Mouse (Mus musculus): ENCODE results near the gene Mrpl22. TPM values are rescaled to one million over a fixed set of nuclear protein-coding genes. Genes with fewer than 3 reads are reported as not detected.

The Mrpl22 gene
- polyA plus RNA-seq (2016; fragmentation: Nextera tagmentation; extraction: Ambion mirVana), result 129 and 137 TPM in 2 replicates

DNA sequence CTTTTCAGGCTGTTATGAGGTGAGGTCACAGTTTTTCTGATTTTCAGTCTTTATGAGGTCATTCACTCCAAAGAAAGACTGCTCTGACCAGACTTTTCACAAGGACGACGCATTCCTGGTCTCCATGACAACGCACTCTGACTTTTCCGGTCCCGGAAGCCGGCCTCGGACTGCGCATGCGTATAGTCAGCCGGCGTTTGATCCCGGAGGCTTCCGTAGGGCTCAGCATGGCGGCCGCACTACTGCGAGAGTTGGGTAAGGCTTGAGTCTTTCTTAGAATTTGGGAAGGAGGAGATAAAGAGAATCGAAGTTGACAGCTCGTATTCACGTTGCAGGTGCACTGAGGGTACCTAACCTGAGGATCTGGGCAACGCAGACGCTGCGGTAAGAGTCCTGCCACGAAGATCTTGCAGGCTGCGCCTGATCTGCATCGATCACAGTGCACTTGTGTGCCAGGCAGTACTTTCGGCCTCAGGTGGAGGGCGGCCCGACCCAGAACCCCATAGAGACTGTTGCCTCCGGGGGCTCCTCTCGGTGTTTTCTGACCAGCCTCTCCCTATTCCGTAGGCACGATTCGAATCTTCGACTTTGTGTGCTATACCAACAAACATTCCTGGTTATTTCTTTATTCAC lies at the start of gene Mrpl22:
Gene Mrpl22, plus strand, starts transcription at position 203 of the 633 bp plus-strand sequence.
- peaks cover 42% of the 10 kb centered on the region for H3K36me3 ChIP-seq
- no peaks in the 10 kb centered on the region for H3K27me3 ChIP-seq (replicated peaks)
- peaks cover 60% of the 10 kb centered on the region for H3K4me1 ChIP-seq
- peak within 1 kb of the TSS; percentile 88 for H3K4me3 ChIP-seq
- WGBS (ENCODE audit: insufficient replicate concordance), result under 1% methylated on average over 34 of the region's 34 CpGs
- H3K4me2 ChIP-seq, result peak within 1 kb of the TSS; percentile 87
- ATAC-seq, result peak; percentile 79
- peak within 1 kb of the TSS; percentile 82 for H3K27ac ChIP-seq
- no peaks in the 10 kb centered on the region; the same call in 1 of the 2 replicates for H3K9me3 ChIP-seq (replicated peaks)
- peak within 1 kb of the TSS; percentile 83 for H3K9ac ChIP-seq

DNA sequence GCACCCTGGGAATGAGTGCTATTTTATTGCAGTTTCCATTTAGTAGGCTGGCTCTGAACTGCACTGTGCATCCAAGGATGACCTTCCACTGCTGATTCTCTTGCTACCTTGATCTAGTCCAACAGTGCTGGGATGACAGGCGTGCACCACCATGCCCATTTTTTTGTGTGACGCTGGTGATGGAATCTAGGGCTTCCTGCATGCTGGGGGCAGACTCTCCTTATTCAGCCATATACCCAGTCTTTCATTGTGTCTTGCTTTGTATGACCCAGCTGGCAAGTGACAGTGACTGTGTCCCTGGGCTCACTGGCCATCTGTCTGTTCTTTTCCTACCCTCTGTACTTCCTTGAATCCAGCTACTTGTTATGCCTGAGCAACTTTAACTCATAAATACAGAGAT lies 47.8 kb upstream of the Mrpl22 start:
- ATAC-seq, result no peak
- Histone ChIP-seq H3K4me2 (no peak overlapping the region), H3K36me3 (peaks cover 98% of the 10 kb centered on the region), H3K4me3 (no peak overlapping the region), H3K27me3 (replicated peaks) (no peaks in the 10 kb centered on the region), H3K27ac (0 out of 2 replicates have a peak overlapping the region, but pooled peaks have one; percentile 23), H3K9me3 (replicated peaks) (no peaks in the 10 kb centered on the region), H3K9ac (no peak overlapping the region), H3K4me1 (peaks cover 22% of the 10 kb centered on the region)
- 76% methylated on average over 2 of the region's 2 CpGs for WGBS (ENCODE audit: insufficient replicate concordance)

DNA sequence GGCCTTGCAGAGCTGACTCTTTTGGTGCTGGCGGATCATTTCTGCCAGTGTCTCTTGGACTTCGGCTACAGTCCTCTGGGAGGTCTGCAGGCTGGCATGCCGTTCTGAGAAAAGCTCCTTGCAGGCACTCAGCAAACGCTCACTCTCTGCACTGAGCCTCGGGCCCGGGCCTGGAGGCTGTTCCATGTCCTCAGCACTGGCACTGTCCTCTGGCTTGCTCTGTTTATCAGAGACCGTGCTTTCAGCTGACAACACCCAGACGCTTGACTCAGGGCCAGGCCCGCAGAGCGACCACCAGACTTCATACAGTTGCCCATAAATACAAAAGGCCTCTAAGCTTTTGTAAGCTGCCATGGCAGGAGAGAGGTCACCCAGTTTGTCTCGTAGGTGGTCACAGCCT lies 46.4 kb upstream of the Mrpl22 start:
- ATAC-seq, result no peak
- no peak overlapping the region for H3K27ac ChIP-seq
- H3K4me1 ChIP-seq, result peaks cover 25% of the 10 kb centered on the region
- no peaks in the 10 kb centered on the region for H3K27me3 ChIP-seq (replicated peaks)
- H3K9ac ChIP-seq, result no peak overlapping the region
- no peak overlapping the region for H3K4me2 ChIP-seq
- H3K36me3 ChIP-seq, result peaks cover 98% of the 10 kb centered on the region
- H3K9me3 ChIP-seq (replicated peaks), result no peaks in the 10 kb centered on the region
- WGBS (ENCODE audit: insufficient replicate concordance), result 80% methylated on average over 11 of the region's 11 CpGs
- H3K4me3 ChIP-seq, result no peak overlapping the region

DNA sequence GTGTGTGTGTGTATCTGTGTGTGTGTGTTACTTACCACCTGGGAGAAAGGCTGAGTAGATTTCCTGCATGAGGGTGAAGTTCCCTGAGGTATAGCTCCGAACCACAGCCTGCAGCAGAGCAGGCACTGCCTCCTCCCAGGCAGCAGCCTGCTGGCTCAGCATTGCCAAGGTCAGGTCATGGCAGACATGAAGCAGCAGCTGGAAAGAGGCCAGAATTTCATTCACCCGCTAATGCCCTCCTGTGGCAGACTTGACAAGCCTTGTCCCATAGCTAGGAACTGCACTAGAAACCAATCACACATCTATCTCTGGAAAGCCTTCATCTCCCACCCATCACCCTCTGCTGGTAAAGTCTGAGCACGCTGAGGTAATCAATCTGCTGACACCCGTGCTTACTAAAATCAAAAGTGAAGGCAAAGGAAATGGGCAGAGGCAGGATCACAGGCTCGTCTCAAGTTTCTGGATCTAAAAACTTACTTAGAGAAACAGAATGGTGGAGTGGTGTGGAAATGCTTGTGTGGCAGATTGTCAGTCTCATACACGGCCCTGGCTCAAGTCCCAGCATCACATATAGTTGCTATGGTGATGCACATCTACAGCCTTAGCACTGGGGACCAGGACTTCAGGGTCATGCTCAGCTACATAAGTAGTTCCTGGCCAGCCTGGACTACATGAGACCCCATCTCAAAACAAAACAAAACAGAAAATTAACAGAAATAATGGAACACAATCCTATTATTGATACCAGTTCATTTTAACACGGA lies 44.9 kb upstream of the Mrpl22 start:
- Histone ChIP-seq H3K36me3 (peaks cover 98% of the 10 kb centered on the region), H3K4me1 (peaks cover 25% of the 10 kb centered on the region), H3K9me3 (replicated peaks) (no peaks in the 10 kb centered on the region), H3K27me3 (replicated peaks) (no peaks in the 10 kb centered on the region), H3K9ac (no peak overlapping the region), H3K4me2 (no peak overlapping the region), H3K4me3 (no peak overlapping the region), H3K27ac (peak overlapping the region; percentile 77; the same call in 1 of the 2 replicates)
- WGBS (ENCODE audit: insufficient replicate concordance), result 82% methylated on average over 7 of the region's 7 CpGs
- ATAC-seq, result no peak

DNA sequence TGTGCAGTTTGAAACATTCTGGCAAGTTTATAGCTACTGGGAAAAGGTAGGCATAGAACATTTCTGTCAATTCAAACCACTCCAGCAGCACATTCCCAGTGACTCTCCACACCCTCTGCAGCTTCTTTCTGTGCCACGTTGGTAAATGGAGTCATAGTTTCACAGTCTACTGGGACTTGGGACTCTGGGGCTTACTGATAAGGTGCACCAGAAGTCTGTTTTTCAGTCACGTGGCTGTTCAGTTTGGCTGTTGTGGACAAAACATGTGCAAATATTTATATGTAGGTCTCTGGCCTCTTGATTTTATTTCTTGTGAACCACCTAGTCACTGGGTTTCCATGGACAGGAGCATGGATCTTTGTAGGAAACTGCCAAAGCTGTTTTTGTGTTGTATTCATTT lies 43.9 kb upstream of the Mrpl22 start:
- peak; percentile 91 for ATAC-seq
- H3K27ac ChIP-seq, result peak overlapping the region; percentile 77
- peak overlapping the region; percentile 28 for H3K4me2 ChIP-seq

DNA sequence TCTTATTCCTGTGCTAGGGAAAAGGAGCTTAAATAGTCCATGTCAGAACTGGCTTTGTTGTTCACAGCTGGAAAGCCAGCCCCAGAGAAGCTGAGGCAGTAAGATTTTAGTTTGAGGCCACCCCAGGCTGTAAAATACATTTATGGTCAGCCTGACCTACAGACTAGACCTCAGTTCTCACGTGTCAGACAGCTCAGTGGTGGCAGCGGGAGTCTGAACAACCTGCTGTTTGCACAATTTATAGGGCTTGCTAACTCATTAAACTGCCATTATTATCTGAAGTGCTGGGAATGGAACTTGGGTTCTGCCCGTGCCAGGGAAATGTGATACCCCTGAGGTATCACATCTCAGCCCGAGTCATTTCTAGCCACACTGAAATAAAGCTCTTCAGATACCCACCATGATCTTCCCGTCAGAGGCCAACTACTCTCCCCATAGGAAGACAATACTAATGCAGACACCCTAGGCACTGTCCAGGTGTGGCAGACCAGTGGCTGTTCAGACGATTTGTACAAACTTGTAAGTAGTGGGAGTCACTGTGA lies 42.1 kb upstream of the Mrpl22 start:
- Histone ChIP-seq H3K9me3 (replicated peaks) (no peaks in the 10 kb centered on the region), H3K4me1 (peaks cover 25% of the 10 kb centered on the region), H3K4me2 (no peak overlapping the region), H3K27ac (no peak overlapping the region), H3K36me3 (peaks cover 99% of the 10 kb centered on the region), H3K9ac (no peak overlapping the region), H3K27me3 (replicated peaks) (no peaks in the 10 kb centered on the region), H3K4me3 (no peak overlapping the region)
- no peak for ATAC-seq
- WGBS (ENCODE audit: insufficient replicate concordance), result 85% methylated on average over 6 of the region's 6 CpGs

More for the DNA sequence above, 43.9 kb upstream of the Mrpl22 start:
- Histone ChIP-seq H3K9me3 (replicated peaks) (no peaks in the 10 kb centered on the region), H3K4me3 (no peak overlapping the region), H3K4me1 (peaks cover 25% of the 10 kb centered on the region), H3K9ac (peak overlapping the region; percentile 42; the same call in 1 of the 2 replicates), H3K36me3 (peaks cover 100% of the 10 kb centered on the region), H3K27me3 (replicated peaks) (no peaks in the 10 kb centered on the region)
- WGBS (ENCODE audit: insufficient replicate concordance), result 20% methylated on average over 2 of the region's 2 CpGs

DNA sequence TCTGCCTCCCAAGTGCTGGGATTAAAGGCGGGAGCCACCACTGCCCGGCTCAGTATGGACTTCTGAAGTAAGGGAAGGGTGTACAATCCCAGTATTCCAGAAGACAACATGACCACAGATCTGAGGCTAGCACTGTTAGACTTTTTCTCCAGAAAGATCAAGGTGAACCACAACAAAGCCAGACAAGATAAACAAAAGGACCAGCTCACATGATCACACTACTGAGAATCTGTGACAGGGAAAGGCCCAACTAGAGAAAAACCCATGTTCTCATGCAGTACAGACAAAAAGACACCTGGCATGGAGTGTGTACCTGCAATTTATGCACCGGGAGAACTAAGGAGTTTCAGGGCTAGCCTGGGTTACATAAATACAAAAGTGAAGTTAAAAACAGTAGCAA lies 39.4 kb upstream of the Mrpl22 start:
- Histone ChIP-seq H3K9ac (no peak overlapping the region), H3K9me3 (replicated peaks) (no peaks in the 10 kb centered on the region), H3K36me3 (peaks cover 99% of the 10 kb centered on the region), H3K4me3 (no peak overlapping the region), H3K4me1 (peaks cover 20% of the 10 kb centered on the region), H3K27me3 (replicated peaks) (no peaks in the 10 kb centered on the region), H3K4me2 (no peak overlapping the region), H3K27ac (no peak overlapping the region)
- ATAC-seq, result no peak
- WGBS (ENCODE audit: insufficient replicate concordance), result 86% methylated on average over 3 of the region's 3 CpGs

DNA sequence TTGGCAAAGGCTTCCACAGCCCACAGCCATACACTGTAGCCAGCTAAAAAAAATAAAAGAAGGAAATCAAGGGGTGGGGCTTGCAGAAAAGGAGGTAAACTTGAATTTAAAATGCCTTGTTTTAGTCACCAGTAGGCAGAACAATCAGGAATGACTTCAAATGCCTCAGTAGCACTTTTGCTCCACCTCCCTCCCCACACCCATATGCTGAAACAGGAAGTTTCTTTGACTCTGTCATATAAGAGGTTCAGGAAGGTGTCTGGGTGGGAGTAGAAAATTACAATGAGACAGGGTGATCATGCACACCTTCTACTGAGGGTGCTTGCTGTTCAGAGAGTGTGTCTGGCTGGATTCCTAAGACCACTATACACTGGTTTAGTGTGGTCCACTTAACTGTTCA lies 36.6 kb upstream of the Mrpl22 start:
- ATAC-seq, result no peak
- H3K4me2 ChIP-seq, result no peak overlapping the region
- H3K9ac ChIP-seq, result no peak overlapping the region
- H3K4me1 ChIP-seq, result no peaks in the 10 kb centered on the region
- no peak overlapping the region for H3K4me3 ChIP-seq
- H3K9me3 ChIP-seq (replicated peaks), result no peaks in the 10 kb centered on the region
- H3K36me3 ChIP-seq, result peaks cover 99% of the 10 kb centered on the region
- no peak overlapping the region for H3K27ac ChIP-seq
- H3K27me3 ChIP-seq (replicated peaks), result no peaks in the 10 kb centered on the region

DNA sequence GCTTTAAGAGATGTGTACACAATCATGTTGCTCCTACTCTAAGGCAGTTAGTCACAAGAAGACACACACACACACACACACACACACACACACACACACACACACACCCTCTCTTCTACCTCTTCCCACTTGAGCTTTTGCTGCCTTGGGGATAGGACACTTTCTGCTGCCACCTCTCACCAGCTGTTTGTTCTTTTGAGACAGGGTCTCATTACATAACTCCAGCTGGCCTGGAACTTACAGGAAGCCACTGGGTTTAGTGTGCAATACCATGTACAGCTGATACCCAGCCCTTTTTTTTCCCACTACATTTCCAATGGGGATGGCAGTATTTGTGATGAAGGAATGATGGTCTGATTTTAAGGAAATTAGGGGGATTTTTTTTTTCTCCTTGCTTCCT lies 36.2 kb upstream of the Mrpl22 start:
- no peaks in the 10 kb centered on the region for H3K27me3 ChIP-seq (replicated peaks)
- H3K4me2 ChIP-seq, result no peak overlapping the region
- H3K4me3 ChIP-seq, result no peak overlapping the region
- ATAC-seq, result no peak
- H3K9ac ChIP-seq, result no peak overlapping the region
- no peak overlapping the region for H3K27ac ChIP-seq
- H3K9me3 ChIP-seq (replicated peaks), result no peaks in the 10 kb centered on the region
- peaks cover 99% of the 10 kb centered on the region for H3K36me3 ChIP-seq
- H3K4me1 ChIP-seq, result no peaks in the 10 kb centered on the region

DNA sequence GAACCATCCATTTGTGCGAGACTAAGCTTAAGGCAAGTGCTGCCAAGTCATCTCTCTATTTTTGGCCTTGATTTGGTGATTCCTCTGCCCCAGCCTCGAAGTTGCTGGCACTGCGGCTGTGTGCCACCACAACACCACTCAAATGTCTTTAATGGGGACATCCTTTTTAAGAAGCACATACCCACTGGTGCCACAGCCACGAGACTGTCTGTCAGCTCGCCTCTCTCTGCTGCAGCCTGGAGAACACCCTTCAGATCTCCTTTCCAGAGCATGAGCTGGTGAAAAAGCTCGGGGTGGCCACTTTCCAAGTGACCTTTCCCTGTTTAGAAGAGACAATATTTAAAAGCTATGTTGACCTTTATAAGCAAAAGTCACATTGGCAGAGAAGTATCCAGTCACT lies 34.8 kb upstream of the Mrpl22 start:
- 80% methylated on average over 6 of the region's 6 CpGs for WGBS (ENCODE audit: insufficient replicate concordance)
- ATAC-seq, result no peak
- no peak overlapping the region for H3K4me3 ChIP-seq
- no peak overlapping the region for H3K27ac ChIP-seq
- H3K36me3 ChIP-seq, result peaks cover 99% of the 10 kb centered on the region
- no peaks in the 10 kb centered on the region for H3K27me3 ChIP-seq (replicated peaks)
- H3K9me3 ChIP-seq (replicated peaks), result no peaks in the 10 kb centered on the region
- H3K4me2 ChIP-seq, result no peak overlapping the region
- no peaks in the 10 kb centered on the region for H3K4me1 ChIP-seq
- no peak overlapping the region for H3K9ac ChIP-seq

DNA sequence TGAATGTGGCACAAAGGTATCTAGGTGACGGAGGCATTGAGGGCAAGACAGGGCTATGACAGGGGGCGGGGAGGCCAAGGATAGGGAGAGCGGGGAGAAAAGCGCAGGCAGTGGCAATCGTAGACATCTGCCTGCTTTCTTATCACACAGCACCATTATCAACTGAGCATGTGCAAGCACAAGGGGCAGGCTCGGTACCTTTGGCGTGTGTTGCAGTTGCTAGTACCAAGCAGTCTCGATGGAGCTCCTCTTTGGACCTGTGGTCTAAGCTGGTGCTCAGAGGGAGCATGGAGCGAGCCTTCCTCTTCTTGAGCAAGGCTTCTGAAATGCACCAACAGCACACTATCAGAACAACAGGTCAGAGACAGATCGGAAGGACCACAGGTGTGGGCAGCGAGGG lies 32.6 kb upstream of the Mrpl22 start:
- WGBS (ENCODE audit: insufficient replicate concordance), result 72% methylated on average over 11 of the region's 11 CpGs
- H3K9me3 ChIP-seq (replicated peaks), result no peaks in the 10 kb centered on the region
- no peak overlapping the region for H3K4me2 ChIP-seq
- no peak overlapping the region for H3K27ac ChIP-seq
- no peak overlapping the region for H3K9ac ChIP-seq
- peaks cover 97% of the 10 kb centered on the region for H3K36me3 ChIP-seq
- no peak for ATAC-seq
- H3K4me1 ChIP-seq, result no peaks in the 10 kb centered on the region
- no peak overlapping the region for H3K4me3 ChIP-seq
- no peaks in the 10 kb centered on the region for H3K27me3 ChIP-seq (replicated peaks)

DNA sequence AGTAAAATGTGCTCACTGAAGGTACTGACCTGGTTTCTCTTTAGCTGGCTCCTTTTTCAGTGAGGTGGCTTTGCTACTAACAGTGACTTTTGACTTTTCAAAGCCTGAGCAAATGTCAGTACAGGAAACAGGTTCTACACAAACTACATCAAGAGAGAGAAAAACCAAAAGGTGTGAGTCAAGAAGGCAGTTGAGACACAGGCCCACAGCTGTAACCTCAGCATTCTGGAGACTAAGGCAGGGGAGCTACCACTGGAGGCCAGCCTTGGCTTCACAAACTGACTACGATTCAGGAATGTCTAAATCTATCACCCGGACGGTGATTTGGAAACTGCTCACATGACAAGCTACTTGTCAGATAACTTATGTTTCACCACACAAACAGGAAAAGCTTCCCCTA lies 32.0 kb upstream of the Mrpl22 start:
- ATAC-seq, result no peak
- no peak overlapping the region for H3K27ac ChIP-seq
- H3K9ac ChIP-seq, result no peak overlapping the region
- no peak overlapping the region for H3K4me3 ChIP-seq
- H3K4me2 ChIP-seq, result no peak overlapping the region
- H3K27me3 ChIP-seq (replicated peaks), result no peaks in the 10 kb centered on the region
- WGBS (ENCODE audit: insufficient replicate concordance), result 85% methylated on average over 3 of the region's 3 CpGs
- H3K4me1 ChIP-seq, result no peaks in the 10 kb centered on the region
- H3K36me3 ChIP-seq, result peaks cover 97% of the 10 kb centered on the region
- no peaks in the 10 kb centered on the region for H3K9me3 ChIP-seq (replicated peaks)
